Mouse (Mus musculus) embryonic facial prominence, embryonic 10.5 days (tissue): ENCODE measurements around the gene Cldn14. TPM values are rescaled to one million over a fixed set of nuclear protein-coding genes. Genes with fewer than 3 reads are reported as not detected.
A peak's percentile ranks its signal among the peaks of the same experiment; 100 is the strongest.

Experiments
- DNase-seq: peaks from one replicate; pipeline ENCODE4 v3.0.0-alpha.2; 2017; ENCODE audit warnings: low spot score
- H3K27ac ChIP-seq: fragments of 300-500 bp; sonication (generic); replicated peaks from 2 replicates; pipeline ENCODE4 v1.5.1; 2016; ENCODE audit warnings: mild to moderate bottlenecking
- H3K27me3 ChIP-seq: fragments of 300-500 bp; sonication (generic); replicated peaks from 2 replicates; pipeline ENCODE4 v1.6.1; 2016; ENCODE audit warnings: low read depth, mild to moderate bottlenecking; ENCODE audit not compliant: poor library complexity, severe bottlenecking
- H3K36me3 ChIP-seq: fragments of 300-500 bp; sonication (generic); replicated peaks from 2 replicates; pipeline ENCODE4 v1.6.1; 2016; ENCODE audit warnings: mild to moderate bottlenecking, moderate library complexity
- H3K4me1 ChIP-seq: fragments of 300-500 bp; sonication (generic); 2 replicates; pipeline ENCODE4 v1.6.1; 2016
- H3K4me3 ChIP-seq: fragments of 300-500 bp; sonication (generic); 2 replicates; pipeline ENCODE4 v1.5.1; 2016; ENCODE audit warnings: mild to moderate bottlenecking, moderate library complexity
- H3K9me3 ChIP-seq: fragments of 300-500 bp; sonication (generic); 2 replicates; pipeline ENCODE4 v1.6.1; 2016; ENCODE audit warnings: mild to moderate bottlenecking
- WGBS: fragments of 180-500 bp; shearing (Covaris S2); methylation state at CpG from one replicate; pipeline ENCODE4 v1.1.7; 2016; 5-methylcytosine and 5-hydroxymethylcytosine counted together
- polyA plus RNA-seq: library from polyadenylated mRNA; unstranded; fragments of >200 nt; fragmentation: Nextera tagmentation; extraction: Ambion mirVana; gene quantifications from 2 replicates; pipeline ENCODE4 v1.2.1, GENCODE M21; 2016

Cldn14 gene
- polyA plus RNA-seq, 1 experiment from 2014 or later: not detected

GRCm38 (mm10) chr16:93917712-93918678 is 90.6 kb downstream of the Cldn14 start:
- Histone ChIP-seq H3K9me3 (no peaks in the 10 kb centered on the region), H3K36me3 (no peaks in the 10 kb centered on the region), H3K4me3 (peak overlapping the region; percentile 38), H3K27me3 (peaks cover 13% of the 10 kb centered on the region), H3K4me1 (peaks cover 26% of the 10 kb centered on the region; the same call in 1 of the 2 replicates), H3K27ac (peak overlapping the region; percentile 57)
- peak; percentile 87 for DNase-seq
- 39% methylated on average over 22 of the region's 22 CpGs for WGBS

GRCm38 (mm10) chr16:93915338-93915849 is 93.2 kb downstream of the Cldn14 start:
- Histone ChIP-seq H3K36me3 (no peaks in the 10 kb centered on the region), H3K4me1 (peaks cover 24% of the 10 kb centered on the region; the same call in 1 of the 2 replicates), H3K9me3 (no peaks in the 10 kb centered on the region), H3K4me3 (no peak overlapping the region), H3K27me3 (peaks cover 13% of the 10 kb centered on the region), H3K27ac (no peak overlapping the region)
- 33% methylated on average over 10 of the region's 10 CpGs for WGBS
- peak; percentile 53 for DNase-seq

DNA sequence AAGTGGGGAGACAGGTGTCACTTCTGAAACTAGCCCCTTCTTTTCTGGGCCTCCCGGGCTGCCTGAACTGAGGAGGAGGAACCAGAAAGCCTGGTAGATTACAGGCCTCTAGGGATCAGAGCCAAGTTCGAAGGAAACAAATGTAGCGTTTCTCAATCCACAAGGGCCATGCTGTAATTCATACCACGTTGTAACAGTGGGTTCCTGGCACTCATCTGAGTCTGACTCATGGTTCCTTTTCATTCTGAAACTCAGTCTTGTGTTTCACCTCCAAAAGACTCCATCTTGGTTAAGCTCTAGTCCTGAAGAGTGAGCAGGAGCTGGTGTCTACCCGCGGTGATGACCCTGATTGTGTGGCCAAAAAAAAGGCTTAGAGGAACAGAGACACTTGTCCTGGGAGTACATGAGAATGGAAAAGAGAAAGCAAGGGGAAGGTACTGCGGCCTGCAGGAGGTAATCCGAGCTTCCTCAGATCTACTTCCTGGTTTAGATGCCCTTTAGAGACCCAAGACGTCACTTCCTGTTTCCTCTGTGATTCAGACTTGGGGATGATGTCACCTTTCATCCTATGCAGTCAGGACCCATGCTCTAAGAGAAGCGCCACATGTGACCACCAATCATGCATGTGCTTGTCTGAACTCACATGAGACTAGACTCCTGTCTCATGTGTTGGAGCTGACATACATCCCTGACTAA is 94.6 kb downstream of the Cldn14 start:
- Histone ChIP-seq H3K27ac (no peak overlapping the region), H3K4me1 (peaks cover 20% of the 10 kb centered on the region; the same call in 1 of the 2 replicates), H3K36me3 (no peaks in the 10 kb centered on the region), H3K9me3 (no peaks in the 10 kb centered on the region), H3K4me3 (no peak overlapping the region), H3K27me3 (peaks cover under 1% of the 10 kb centered on the region; the same call in 1 of the 2 replicates)
- WGBS: 77% methylated on average over 10 of the region's 10 CpGs
- DNase-seq: no peak

DNA sequence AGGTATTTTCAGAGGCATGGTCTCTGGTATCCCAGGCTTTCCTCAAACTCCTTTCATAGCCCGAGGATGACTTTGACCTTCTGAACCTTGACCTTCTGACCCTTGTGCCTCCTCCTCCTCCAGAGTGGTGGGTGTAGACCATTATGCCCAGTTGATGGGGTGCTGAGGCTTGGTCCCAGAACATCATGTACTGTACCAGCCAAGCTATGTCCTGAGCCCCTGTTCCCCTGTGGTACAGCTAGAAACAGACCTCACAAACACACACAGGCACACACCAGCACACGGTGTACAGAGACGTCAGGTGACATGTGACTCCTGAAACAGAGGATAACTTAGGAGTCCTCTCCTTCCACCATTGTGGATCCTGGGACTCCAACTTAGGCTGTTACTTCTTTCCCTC is 95.8 kb downstream of the Cldn14 start:
- H3K36me3 ChIP-seq: peaks cover 1% of the 10 kb centered on the region; the same call in 1 of the 2 replicates
- H3K4me3 ChIP-seq: no peak overlapping the region
- H3K9me3 ChIP-seq: no peaks in the 10 kb centered on the region
- no peaks in the 10 kb centered on the region for H3K27me3 ChIP-seq
- DNase-seq: no peak
- peaks cover 10% of the 10 kb centered on the region; the same call in 1 of the 2 replicates for H3K4me1 ChIP-seq
- 67% methylated on average over 3 of the region's 3 CpGs for WGBS
- no peak overlapping the region for H3K27ac ChIP-seq

DNA sequence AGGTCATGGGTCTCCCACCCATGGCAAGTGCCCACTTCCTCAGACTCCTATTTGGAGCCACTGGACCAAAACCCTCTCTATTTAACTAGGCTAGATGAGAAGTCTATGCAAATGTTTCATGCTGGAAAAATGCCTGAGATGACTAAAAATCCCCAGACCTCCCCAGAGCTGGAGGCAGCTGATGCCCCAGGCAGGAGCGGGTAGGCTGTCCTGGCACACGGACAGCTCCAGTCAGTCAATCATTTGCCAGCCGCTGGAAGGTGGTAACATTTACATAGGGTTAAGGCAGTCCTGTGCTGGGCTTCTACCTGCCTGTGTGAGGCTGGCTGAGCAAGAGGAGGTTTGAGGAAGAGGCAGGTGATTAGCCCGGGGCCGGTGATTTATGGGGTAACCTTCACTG is 96.5 kb downstream of the Cldn14 start:
- no peak overlapping the region for H3K4me3 ChIP-seq
- DNase-seq: no peak
- H3K27me3 ChIP-seq: no peaks in the 10 kb centered on the region
- H3K9me3 ChIP-seq: no peaks in the 10 kb centered on the region
- 70% methylated on average over 5 of the region's 5 CpGs for WGBS
- H3K4me1 ChIP-seq: peaks cover 7% of the 10 kb centered on the region; the same call in 1 of the 2 replicates
- H3K36me3 ChIP-seq: peaks cover 8% of the 10 kb centered on the region
- no peak overlapping the region for H3K27ac ChIP-seq

DNA sequence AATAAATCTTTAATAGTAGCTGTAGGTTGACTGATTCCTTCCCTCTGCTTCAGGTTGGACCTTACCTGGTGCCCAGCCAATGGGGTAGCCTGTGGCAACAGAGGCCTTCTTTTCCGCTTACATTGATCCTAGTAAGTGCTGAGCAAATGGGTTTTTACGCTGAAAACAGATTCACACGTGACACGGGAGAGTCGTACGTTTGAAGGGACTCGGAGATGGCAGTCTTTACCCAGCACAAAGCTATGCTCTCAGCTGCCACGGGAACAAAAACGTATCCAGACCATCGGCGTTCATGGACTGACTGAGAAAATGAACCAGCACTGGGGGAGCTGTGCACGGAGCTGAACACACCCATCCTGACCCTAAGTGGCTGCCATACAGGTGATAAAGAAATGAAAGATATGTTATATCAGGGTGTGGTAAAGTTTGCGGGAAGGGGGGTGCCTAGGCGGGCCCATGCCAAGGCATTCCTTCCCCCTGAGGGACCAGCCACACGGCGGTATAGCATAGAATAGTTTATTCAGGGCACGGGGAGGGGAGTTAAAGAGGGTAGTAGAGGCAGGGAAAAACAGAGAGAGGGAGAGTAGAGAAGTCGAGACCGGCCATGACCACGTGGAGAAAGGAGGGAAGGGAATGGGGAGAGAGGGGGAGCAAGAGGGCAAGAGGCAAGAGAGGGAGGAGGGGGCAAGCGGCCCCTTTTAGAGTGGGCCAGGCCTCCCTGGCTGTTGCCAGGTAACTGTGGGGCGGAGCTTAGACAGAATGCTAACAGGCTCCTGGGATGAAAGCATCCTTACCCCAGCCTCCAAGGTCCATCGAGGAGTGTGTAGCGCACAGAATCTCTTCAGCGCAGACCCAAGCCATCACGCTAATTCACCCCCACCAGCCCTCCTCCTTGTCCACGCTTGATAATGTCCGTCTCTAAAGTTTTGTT is 97.6 kb downstream of the Cldn14 start:
- H3K9me3 ChIP-seq: no peaks in the 10 kb centered on the region
- H3K27me3 ChIP-seq: no peaks in the 10 kb centered on the region
- no peak overlapping the region for H3K27ac ChIP-seq
- DNase-seq: no peak
- WGBS: 71% methylated on average over 28 of the region's 28 CpGs
- H3K36me3 ChIP-seq: peaks cover 19% of the 10 kb centered on the region
- no peak overlapping the region for H3K4me3 ChIP-seq
- peaks cover 7% of the 10 kb centered on the region; the same call in 1 of the 2 replicates for H3K4me1 ChIP-seq

DNA sequence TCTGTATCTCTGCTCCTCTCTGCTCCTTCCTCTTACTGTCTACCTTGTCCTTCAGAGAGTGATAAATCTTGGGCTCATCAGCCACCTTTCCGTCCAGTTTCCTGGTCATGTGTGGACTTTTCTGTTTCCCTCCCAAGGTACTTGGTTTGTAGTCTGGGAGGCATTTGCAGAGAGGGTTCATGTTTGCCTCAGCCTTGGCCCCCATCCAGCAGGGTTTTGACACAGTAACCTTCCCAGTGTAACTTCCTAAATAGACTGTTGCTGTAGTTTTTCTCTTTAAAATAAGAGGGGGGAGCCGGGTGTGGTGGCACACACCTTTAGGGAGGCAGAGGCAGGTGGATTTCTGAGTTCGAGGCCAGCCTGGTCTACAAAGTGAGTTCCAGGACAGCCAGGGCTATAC is 98.7 kb downstream of the Cldn14 start:
- no peak for DNase-seq
- peaks cover 29% of the 10 kb centered on the region for H3K36me3 ChIP-seq
- H3K27me3 ChIP-seq: no peaks in the 10 kb centered on the region
- 95% methylated on average over 3 of the region's 3 CpGs for WGBS
- peaks cover 7% of the 10 kb centered on the region; the same call in 1 of the 2 replicates for H3K4me1 ChIP-seq
- no peak overlapping the region for H3K27ac ChIP-seq
- H3K9me3 ChIP-seq: no peaks in the 10 kb centered on the region
- no peak overlapping the region for H3K4me3 ChIP-seq

- no peak for DNase-seq
- no peak overlapping the region for H3K4me3 ChIP-seq
- no peaks in the 10 kb centered on the region for H3K9me3 ChIP-seq
- peaks cover 47% of the 10 kb centered on the region for H3K36me3 ChIP-seq
- H3K27ac ChIP-seq: no peak overlapping the region
- no peaks in the 10 kb centered on the region for H3K27me3 ChIP-seq
- WGBS: 92% methylated on average over 8 of the region's 8 CpGs
- peaks cover 5% of the 10 kb centered on the region; the same call in 1 of the 2 replicates for H3K4me1 ChIP-seq
These were observed 100.4 kb downstream of the Cldn14 start for GRCm38 (mm10) chr16:93908196-93908595.

DNA sequence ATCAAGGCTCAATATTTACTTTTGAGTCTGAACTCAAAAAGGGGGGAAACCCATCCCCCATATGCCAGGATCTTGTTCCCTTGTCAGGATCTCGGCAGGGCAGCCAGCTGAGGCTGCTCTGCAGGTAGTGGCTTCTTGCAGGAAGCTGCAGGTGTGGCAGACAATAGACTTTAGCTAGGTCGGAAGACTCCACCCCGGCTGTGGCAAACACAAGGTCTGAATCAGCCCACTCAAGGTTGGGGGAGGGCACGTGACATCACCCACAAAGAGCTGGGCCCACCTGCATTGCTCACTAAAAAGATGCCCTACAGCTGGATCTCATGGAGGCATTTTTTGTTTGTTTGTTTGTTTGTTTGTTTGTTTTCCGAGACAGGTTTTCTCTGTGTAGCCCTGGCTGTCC is 100.9 kb downstream of the Cldn14 start:
- Histone ChIP-seq H3K4me3 (no peak overlapping the region), H3K4me1 (peaks cover 5% of the 10 kb centered on the region; the same call in 1 of the 2 replicates), H3K9me3 (no peaks in the 10 kb centered on the region), H3K36me3 (peaks cover 51% of the 10 kb centered on the region), H3K27ac (no peak overlapping the region), H3K27me3 (no peaks in the 10 kb centered on the region)
- DNase-seq: no peak
- WGBS: 80% methylated on average over 5 of the region's 5 CpGs

GRCm38 (mm10) chr16:93906156-93907014 is 102.3 kb downstream of the Cldn14 start:
- 74% methylated on average over 11 of the region's 11 CpGs for WGBS
- no peak overlapping the region for H3K4me3 ChIP-seq
- peak; percentile 72 for DNase-seq
- peaks cover 65% of the 10 kb centered on the region for H3K36me3 ChIP-seq
- no peaks in the 10 kb centered on the region for H3K9me3 ChIP-seq
- H3K27me3 ChIP-seq: no peaks in the 10 kb centered on the region
- no peaks in the 10 kb centered on the region for H3K4me1 ChIP-seq
- H3K27ac ChIP-seq: no peak overlapping the region

GRCm38 (mm10) chr16:93903027-93903426 is 105.6 kb downstream of the Cldn14 start:
- no peaks in the 10 kb centered on the region for H3K9me3 ChIP-seq
- H3K36me3 ChIP-seq: peaks cover 97% of the 10 kb centered on the region
- no peaks in the 10 kb centered on the region for H3K4me1 ChIP-seq
- no peaks in the 10 kb centered on the region for H3K27me3 ChIP-seq
- DNase-seq: peak; percentile 28
- no peak overlapping the region for H3K27ac ChIP-seq
- WGBS: 79% methylated on average over 6 of the region's 6 CpGs
- H3K4me3 ChIP-seq: no peak overlapping the region
